ENCODE assay signal across 16 mouse cellular contexts in genomic region chr8:124339742-124340141, GRCm38 (mm10).
"Had no signal": no experiment of that assay in that cellular context is flagged by ENCODE, and none has a peak within 500 bp of the region (broad histone marks: within the 10 kb centered on the region; RNA-seq: fewer than 3 reads in every experiment).

No protein-coding gene starts in this region.

- DNase-seq: kidney, adult 11 months; kidney, adult 8-10 months; kidney, postnatal 10 days; kidney, postnatal 36 days; liver, postnatal 0 days; thymus, adult 2 months; thymus, postnatal 14 days; thymus, postnatal 4 days had no signal

- H3K9ac ChIP-seq: intestine, embryonic 15.5 days; limb, embryonic 12.5 days; limb, embryonic 15.5 days; liver, embryonic 14.5 days; liver, postnatal 0 days; lung, embryonic 14.5 days; neural tube, embryonic 12.5 days had no signal

- H3K4me2 ChIP-seq: intestine, embryonic 15.5 days; limb, embryonic 12.5 days; limb, embryonic 15.5 days; liver, embryonic 11.5 days; lung, embryonic 14.5 days; neural tube, embryonic 12.5 days had no signal

- H3K4me3 ChIP-seq: intestine, embryonic 15.5 days; limb, embryonic 12.5 days; limb, embryonic 15.5 days; neural tube, embryonic 12.5 days had no signal

- H3K27me3 ChIP-seq: intestine, embryonic 15.5 days; limb, embryonic 12.5 days; limb, embryonic 15.5 days; neural tube, embryonic 12.5 days had no signal

- H3K9me3 ChIP-seq: intestine, embryonic 15.5 days; limb, embryonic 12.5 days; limb, embryonic 15.5 days; neural tube, embryonic 12.5 days had no signal

- ATAC-seq: intestine, embryonic 15.5 days; liver, postnatal 0 days had no signal

- H3K27ac ChIP-seq: intestine, embryonic 15.5 days; limb, embryonic 12.5 days; limb, embryonic 15.5 days; liver, embryonic 14.5 days; macrophage; neural tube, embryonic 12.5 days had no signal

- H3K4me1 ChIP-seq: intestine, embryonic 15.5 days; limb, embryonic 15.5 days had no signal
